9 mouse cellular contexts compared by ENCODE assay signal in the genomic region with DNA sequence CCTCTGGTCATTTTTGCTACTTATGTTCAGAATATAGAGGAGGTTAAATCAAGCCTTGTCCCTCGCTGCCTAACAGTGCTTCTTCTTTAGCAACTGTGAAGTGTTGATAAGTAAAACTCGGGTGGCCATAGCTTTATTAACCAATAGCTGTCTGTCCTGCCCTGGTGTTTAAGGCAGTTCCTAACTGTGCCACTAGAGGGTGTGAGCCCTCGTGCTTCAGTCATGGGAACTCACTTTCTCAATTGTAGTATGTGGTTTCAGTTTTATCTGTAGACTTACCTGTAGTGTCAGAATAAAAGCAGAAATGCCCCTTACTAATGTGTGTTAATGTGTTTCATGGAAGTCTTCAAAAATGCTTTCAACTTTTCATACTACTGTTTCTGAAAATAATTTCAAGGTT. TPM values are rescaled to one million over a fixed set of nuclear protein-coding genes. Genes with fewer than 3 reads are reported as not detected.
DNase-seq lines count a peak whose midpoint lies in the region; ATAC-seq and TF ChIP-seq lines count a peak whose summit lies in the region.
"Had no signal": no experiment of that assay in that cellular context is flagged by ENCODE, and none has a peak within 500 bp of the region (broad histone marks: within the 10 kb centered on the region; RNA-seq: fewer than 3 reads in every experiment).

No protein-coding gene starts in this region.

- H3K4me3 ChIP-seq in forebrain, postnatal 0 days (ENCODE audit: low read depth, low read length), result no peak overlapping the region
- no peak overlapping the region for H3K4me3 ChIP-seq in forebrain, embryonic 12.5 days (replicated peaks)
- H3K4me3 ChIP-seq in C2C12 (ENCODE audit: insufficient read depth, poor library complexity, severe bottlenecking), result no peak overlapping the region
- no peak overlapping the region for H3K4me3 ChIP-seq in liver, embryonic 16.5 days (ENCODE audit: low read depth, low read length)
- H3K4me3 ChIP-seq: limb, embryonic 13.5 days had no signal

- no peak overlapping the region for H3K4me2 ChIP-seq in forebrain, postnatal 0 days (ENCODE audit: low read depth)
- no peak overlapping the region for H3K4me2 ChIP-seq in forebrain, embryonic 12.5 days
- H3K4me2 ChIP-seq in liver, embryonic 16.5 days (ENCODE audit: low read depth, low read length), result no peak overlapping the region
- H3K4me2 ChIP-seq: limb, embryonic 13.5 days had no signal

- H3K36me3 ChIP-seq in forebrain, postnatal 0 days (ENCODE audit: insufficient read depth), result peaks cover 30% of the 10 kb centered on the region
- H3K36me3 ChIP-seq in forebrain, embryonic 12.5 days (replicated peaks), result peaks cover 36% of the 10 kb centered on the region
- peaks cover 54% of the 10 kb centered on the region for H3K36me3 ChIP-seq in C2C12 (ENCODE audit: control insufficient read depth, insufficient read depth)
- H3K36me3 ChIP-seq in liver, embryonic 16.5 days (ENCODE audit: control insufficient read depth, insufficient read depth), result peaks cover 2% of the 10 kb centered on the region; the same call in 1 of the 2 replicates

- H3K79me3 ChIP-seq in C2C12 (ENCODE audit: low read depth), result peaks cover 36% of the 10 kb centered on the region

- no peak overlapping the region for H3K9ac ChIP-seq in forebrain, postnatal 0 days
- H3K9ac ChIP-seq in forebrain, embryonic 12.5 days, result no peak overlapping the region
- no peak overlapping the region for H3K9ac ChIP-seq in liver, embryonic 16.5 days (ENCODE audit: low read depth, low read length)
- H3K9ac ChIP-seq: limb, embryonic 13.5 days had no signal

- no peaks in the 10 kb centered on the region for H3K27me3 ChIP-seq in forebrain, postnatal 0 days (ENCODE audit: insufficient read depth, low read length)
- H3K27me3 ChIP-seq in forebrain, embryonic 12.5 days, result no peaks in the 10 kb centered on the region
- H3K27me3 ChIP-seq in C2C12 (ENCODE audit: control insufficient read depth, insufficient read depth, insufficient read length), result no peaks in the 10 kb centered on the region
- H3K27me3 ChIP-seq in liver, embryonic 16.5 days (ENCODE audit: control insufficient read depth, insufficient read depth, low read depth, low read length), result no peaks in the 10 kb centered on the region
- H3K27me3 ChIP-seq: limb, embryonic 13.5 days had no signal

- H3K4me1 ChIP-seq in forebrain, postnatal 0 days (ENCODE audit: insufficient read depth), result peaks cover 13% of the 10 kb centered on the region
- peaks cover 21% of the 10 kb centered on the region for H3K4me1 ChIP-seq in forebrain, embryonic 12.5 days
- H3K4me1 ChIP-seq in liver, embryonic 16.5 days (ENCODE audit: control insufficient read depth, low read depth, low read length), result peaks cover 30% of the 10 kb centered on the region

- H3K9me3 ChIP-seq in forebrain, postnatal 0 days (ENCODE audit: low read length), result no peaks in the 10 kb centered on the region
- H3K9me3 ChIP-seq in forebrain, embryonic 12.5 days, result no peaks in the 10 kb centered on the region
- no peaks in the 10 kb centered on the region for H3K9me3 ChIP-seq in liver, embryonic 16.5 days (replicated peaks; ENCODE audit: control insufficient read depth, low read length)
- H3K9me3 ChIP-seq: limb, embryonic 13.5 days had no signal

- ATAC-seq in forebrain, postnatal 0 days, result no peak
- ATAC-seq in forebrain, embryonic 12.5 days (ENCODE audit: low FRiP score), result no peak
- peak; percentile 67 for ATAC-seq in erythroid progenitor cell, adult 5-6 weeks (replicated peaks; ENCODE audit: low FRiP score, poor library complexity, severe bottlenecking)
- peak; percentile 16; the same call in 1 of the 2 replicates for ATAC-seq in liver, embryonic 16.5 days (ENCODE audit: low read depth)

- TF ChIP-seq CTCF in forebrain, postnatal 0 days (IDR thresholded peaks at IDR 0.05; ENCODE audit: low read depth), result peak; percentile 91
- TF ChIP-seq CTCF in C2C12 (IDR thresholded peaks at IDR 0.05; ENCODE audit: control insufficient read depth, insufficient read depth, insufficient read length), result peak; percentile 61

- DNase-seq in forebrain, postnatal 0 days, result peak; percentile 72
- DNase-seq in adrenal gland, postnatal 36 days, result peak; percentile 62 to 69
- peak; percentile 82 for DNase-seq in kidney, postnatal 14 days
- peak; percentile 62 to 72 for DNase-seq in right cerebral cortex, postnatal 10 days (ENCODE audit: low spot score in 2 of 2)

- WGBS in forebrain, postnatal 0 days, result 10% methylated on average over 3 of the region's 3 CpGs
- 21% methylated on average over 3 of the region's 3 CpGs for WGBS in forebrain, embryonic 12.5 days
- WGBS in liver, embryonic 16.5 days (ENCODE audit: insufficient replicate concordance), result 2% methylated on average over 3 of the region's 3 CpGs

- no peak overlapping the region for H3K27ac ChIP-seq in forebrain, postnatal 0 days (ENCODE audit: low read depth, low read length)
- no peak overlapping the region for H3K27ac ChIP-seq in forebrain, embryonic 12.5 days
- H3K27ac ChIP-seq in liver, embryonic 16.5 days (ENCODE audit: low read length), result no peak overlapping the region
- H3K27ac ChIP-seq: limb, embryonic 13.5 days had no signal

- H3K79me2 ChIP-seq in C2C12 (ENCODE audit: control insufficient read depth, insufficient read depth), result peaks cover 56% of the 10 kb centered on the region

- H3ac ChIP-seq in C2C12 (ENCODE audit: control insufficient read depth, insufficient read length, low read depth), result no peak overlapping the region

TF ChIP-seq in C2C12, 6 proteins besides CTCF, POLR2A, EP300 and RAD21:
- TF ChIP-seq USF1 (IDR thresholded peaks at IDR 0.05; ENCODE audit: low read depth) (no peak), MAX (IDR thresholded peaks at IDR 0.05) (peak; percentile 48)

RNA-seq across cellular contexts. Expression of a gene that starts 4.2 kb away (rescaled TPM):
- total RNA-seq in forebrain, postnatal 0 days (2014; rRNA removed), result 57.5 and 71.2 TPM in 2 replicates
- 96.4 and 97.3 TPM in 2 replicates for polyA plus RNA-seq in forebrain, postnatal 0 days (2015; fragmentation: Nextera tagmentation; extraction: Ambion mirVana)
- polyA plus RNA-seq in forebrain, embryonic 12.5 days (2016; fragmentation: Nextera tagmentation; extraction: Ambion mirVana), result 63.0 and 64.4 TPM in 2 replicates
- polyA plus RNA-seq in C2C12 (2012; fragmentation: generic; extraction: Trizol), result 22.9 TPM
- total RNA-seq in adrenal gland, postnatal 36 days (2021), result 10 to 100 TPM; 22.3 to 22.8 TPM
- total RNA-seq in erythroid progenitor cell, adult 5-6 weeks (2015; ENCODE audit: low replicate concordance), result 27.0 and 27.7 TPM in 2 replicates
- total RNA-seq in erythroid progenitor cell, adult 5-6 weeks (2017; ENCODE audit: low replicate concordance), result 11.3 and 14.4 TPM in 2 replicates
- 10.4 and 11.1 TPM in 2 replicates for polyA plus RNA-seq in liver, embryonic 16.5 days (2015; fragmentation: Nextera tagmentation; extraction: Ambion mirVana)

RNA-seq across cellular contexts. Expression of a gene that starts 19.4 kb away (rescaled TPM):
- 30.5 and 33.2 TPM in 2 replicates for total RNA-seq in forebrain, postnatal 0 days (2014; rRNA removed)
- polyA plus RNA-seq in forebrain, postnatal 0 days (2015; fragmentation: Nextera tagmentation; extraction: Ambion mirVana), result 34.4 and 38.1 TPM in 2 replicates
- 50.7 and 50.8 TPM in 2 replicates for polyA plus RNA-seq in forebrain, embryonic 12.5 days (2016; fragmentation: Nextera tagmentation; extraction: Ambion mirVana)
- polyA plus RNA-seq in C2C12 (2012; fragmentation: generic; extraction: Trizol), result 28.8 TPM
- total RNA-seq in adrenal gland, postnatal 36 days (2021), result 10 to 100 TPM; 26.5 to 27.9 TPM
- 13.4 and 31.7 TPM in 2 replicates for total RNA-seq in erythroid progenitor cell, adult 5-6 weeks (2015; ENCODE audit: low replicate concordance)
- 9.5 and 26.3 TPM in 2 replicates for total RNA-seq in erythroid progenitor cell, adult 5-6 weeks (2017; ENCODE audit: low replicate concordance)
- polyA plus RNA-seq in liver, embryonic 16.5 days (2015; fragmentation: Nextera tagmentation; extraction: Ambion mirVana), result 20.3 and 21.5 TPM in 2 replicates

RNA-seq across cellular contexts. Expression of a gene that starts 45.7 kb away (rescaled TPM):
- total RNA-seq in forebrain, postnatal 0 days (2014; rRNA removed), result 5.1 and 5.7 TPM in 2 replicates
- polyA plus RNA-seq in forebrain, postnatal 0 days (2015; fragmentation: Nextera tagmentation; extraction: Ambion mirVana), result 0.34 and 0.45 TPM in 2 replicates
- polyA plus RNA-seq in forebrain, embryonic 12.5 days (2016; fragmentation: Nextera tagmentation; extraction: Ambion mirVana), result 0.97 and 1.5 TPM in 2 replicates
- polyA plus RNA-seq in C2C12 (2012; fragmentation: generic; extraction: Trizol), result 2.6 TPM
- 1 to 10 TPM; 6.0 to 7.7 TPM for total RNA-seq in adrenal gland, postnatal 36 days (2021)
- not detected in 2 replicates for total RNA-seq in erythroid progenitor cell, adult 5-6 weeks (2015; ENCODE audit: low replicate concordance)
- 0.39 TPM in 1 of 2 replicates, not detected in the other for total RNA-seq in erythroid progenitor cell, adult 5-6 weeks (2017; ENCODE audit: low replicate concordance)
- 0.44 and 0.68 TPM in 2 replicates for polyA plus RNA-seq in liver, embryonic 16.5 days (2015; fragmentation: Nextera tagmentation; extraction: Ambion mirVana)

Comparison
In these comparisons a context has a peak if more than half of its experiments do, and no peak if none do; other contexts are left out.
1. ATAC-seq: peak in erythroid progenitor cell, adult 5-6 weeks (single experiment) and liver, embryonic 16.5 days (single experiment); none in forebrain, postnatal 0 days (single experiment) and forebrain, embryonic 12.5 days (single experiment).
2. Peak in every context shown above with its lines, with median percentiles within 50 percentile points of each other: DNase-seq.